Mouse (Mus musculus) kidney, adult 11 months (tissue): ENCODE measurements around the gene Zfp524.
A peak's percentile ranks its signal among the peaks of the same experiment; 100 is the strongest.
"Not testable (repeated sequence)": the region's sequence is repeated elsewhere in the genome, so short reads cannot be mapped to it uniquely, and the experiment has no call there.

Experiments
- DNase-seq: peaks from one replicate; pipeline ENCODE4 v3.0.0; 2022

Gene Zfp524

DNA sequence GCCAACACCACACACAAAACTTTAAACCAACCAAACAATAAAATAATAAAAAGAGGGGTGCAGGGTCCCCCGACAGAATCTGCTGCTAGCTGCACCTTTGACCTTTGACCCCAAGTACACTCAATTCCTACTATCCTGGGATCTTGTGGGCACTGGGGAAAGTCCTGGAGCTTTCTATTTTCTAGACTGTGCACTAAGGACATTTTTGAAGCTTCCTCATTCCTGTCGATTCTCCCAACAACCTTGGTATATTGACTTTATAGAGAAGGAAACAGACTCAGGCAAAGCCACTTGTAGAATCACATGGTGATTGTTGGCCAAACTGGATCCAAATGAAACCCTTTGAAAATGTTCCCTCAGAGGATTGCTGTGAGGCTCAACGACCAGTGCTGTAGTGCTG lies 1.8 kb downstream of the Zfp524 start:
- no peak for DNase-seq

DNA sequence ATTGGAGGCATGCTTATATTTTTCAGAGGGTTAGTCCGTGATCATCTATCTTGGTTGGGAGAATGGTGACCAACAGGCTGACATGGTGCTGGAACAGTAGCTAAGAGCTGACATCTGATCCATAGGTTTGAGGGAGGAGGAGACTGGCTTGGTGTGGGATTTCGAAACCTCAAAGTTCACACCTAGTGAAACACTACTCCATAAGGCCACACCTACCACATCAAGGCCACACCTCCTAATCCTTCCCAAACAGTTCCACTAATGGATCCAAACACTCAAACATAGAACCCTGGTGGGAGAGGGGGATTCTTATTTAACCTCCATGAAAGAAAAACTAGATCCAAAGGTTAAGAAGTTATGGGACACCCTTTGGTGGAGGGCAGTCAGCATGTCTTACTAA lies 2.7 kb downstream of the Zfp524 start:
- DNase-seq = no peak

DNA sequence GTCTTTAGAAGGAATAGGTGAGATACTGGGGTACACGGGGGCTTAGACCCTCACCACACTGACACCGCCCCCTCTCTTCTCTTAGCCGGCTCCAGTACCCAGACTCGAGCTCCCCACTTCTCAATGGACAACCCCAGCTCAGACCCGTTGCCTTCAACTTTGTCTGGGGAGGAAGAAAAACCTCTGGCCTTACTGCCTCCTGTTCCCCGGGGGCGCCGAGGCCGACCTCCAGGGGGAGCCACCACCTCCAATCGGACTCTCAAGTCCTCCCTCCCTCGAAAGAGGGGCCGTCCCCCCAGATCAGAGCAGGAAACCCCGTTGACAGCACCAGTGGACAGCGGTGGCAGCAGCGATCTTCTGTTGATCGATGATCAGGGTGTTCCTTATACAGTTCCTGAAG lies 3.1 kb downstream of the Zfp524 start:
- no peak for DNase-seq

DNA sequence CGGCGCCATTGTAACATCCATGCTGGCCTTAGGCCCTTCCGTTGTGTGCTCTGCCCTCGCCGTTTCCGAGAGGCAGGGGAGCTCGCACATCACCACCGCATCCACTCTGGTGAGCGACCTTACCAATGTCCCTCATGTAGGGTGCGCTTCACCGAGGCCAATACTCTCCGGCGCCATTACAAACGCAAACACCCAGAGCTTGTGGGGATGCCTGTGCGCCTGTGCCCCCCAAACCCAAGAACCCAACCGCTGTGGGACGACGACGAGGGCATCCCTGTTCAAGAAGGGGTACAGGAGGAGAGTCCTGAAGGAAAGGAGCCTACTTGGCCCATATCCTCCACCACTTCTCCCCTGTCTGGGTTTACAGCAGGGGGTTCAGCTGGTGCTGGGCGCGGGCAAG lies 3.7 kb downstream of the Zfp524 start:
- DNase-seq = no peak

DNA sequence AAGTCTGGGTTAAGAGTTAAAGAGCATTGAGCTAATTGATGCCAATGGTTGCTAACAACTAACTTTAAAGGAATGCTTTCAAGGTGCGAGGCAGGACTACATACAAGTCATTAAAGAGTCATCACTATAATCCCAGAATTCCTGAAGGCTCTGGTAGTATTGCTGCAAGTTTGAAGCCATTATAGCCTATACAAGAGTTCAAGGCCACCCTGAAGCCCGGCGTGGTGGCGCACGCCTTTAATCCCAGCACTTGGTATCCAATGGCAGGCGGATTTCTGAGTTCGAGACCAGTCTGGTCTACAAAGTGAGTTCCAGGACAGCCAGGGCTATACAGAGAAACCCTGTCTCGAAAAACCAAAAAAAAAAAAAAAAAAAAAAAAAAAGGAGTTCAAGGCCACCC lies 5.4 kb downstream of the Zfp524 start:
- not testable (repeated sequence) for DNase-seq

DNA sequence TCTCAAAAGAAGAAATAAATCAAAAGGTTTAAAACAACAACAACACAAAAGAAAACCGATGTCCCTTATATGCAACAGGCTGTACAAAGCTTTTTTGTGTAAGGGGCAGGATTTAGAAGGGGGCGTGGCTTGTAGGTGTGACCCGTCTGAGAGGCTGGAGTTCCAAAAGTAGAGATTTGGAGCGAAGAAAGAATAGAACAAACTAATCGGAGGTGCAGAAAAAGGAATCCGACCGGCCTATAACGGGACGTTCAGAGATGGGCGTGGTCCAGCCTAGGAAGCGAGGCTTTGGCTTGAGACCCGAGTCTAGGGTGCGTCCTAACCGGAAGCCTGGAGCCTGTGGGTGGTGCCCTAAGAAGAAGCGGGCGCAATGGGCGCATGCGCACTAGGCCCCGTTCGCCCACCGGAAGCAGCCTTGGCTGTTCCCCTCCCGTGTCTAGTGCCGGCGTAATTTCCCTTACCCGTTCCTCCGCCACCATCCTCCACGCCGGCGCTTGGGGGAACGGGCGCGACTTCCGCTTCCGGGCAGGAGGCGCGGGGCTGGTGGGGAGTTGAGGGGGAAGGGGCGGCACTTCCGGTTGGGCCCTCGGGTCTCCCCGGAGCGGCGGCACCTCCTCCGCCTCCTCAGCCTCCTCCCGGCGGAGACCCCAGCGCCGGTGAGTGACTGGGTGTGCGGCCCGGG lies 5.9 kb downstream of the Zfp524 start, which contains the start of the genes Zfp865 and Ccdc106:
Zfp865 (plus strand) TSS at position 377 of the 682 bp plus-strand sequence.
Ccdc106 (plus strand) TSS at position 554 of the 682 bp plus-strand sequence.
- DNase-seq = peak; percentile 99

DNA sequence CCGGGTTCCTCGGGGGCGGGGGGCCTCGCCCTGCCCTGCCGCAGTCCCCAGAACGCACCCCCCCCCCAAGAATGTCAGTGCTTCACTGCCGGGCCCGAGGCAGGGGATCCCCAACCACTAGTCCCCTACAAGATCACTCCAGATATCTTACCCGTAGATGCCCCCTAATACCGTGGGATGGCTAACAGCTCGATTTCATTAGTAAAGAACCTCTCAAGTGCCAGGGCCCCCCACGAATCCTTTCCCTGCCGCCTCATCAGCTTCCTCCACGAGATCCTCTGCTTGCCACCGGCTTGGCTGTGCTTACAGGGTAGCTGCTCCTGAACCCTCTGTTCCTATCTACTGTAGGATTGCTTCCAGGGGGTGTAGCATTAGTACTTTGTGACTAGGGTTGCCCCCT lies 6.5 kb downstream of the Zfp524 start:
- no peak for DNase-seq

DNA sequence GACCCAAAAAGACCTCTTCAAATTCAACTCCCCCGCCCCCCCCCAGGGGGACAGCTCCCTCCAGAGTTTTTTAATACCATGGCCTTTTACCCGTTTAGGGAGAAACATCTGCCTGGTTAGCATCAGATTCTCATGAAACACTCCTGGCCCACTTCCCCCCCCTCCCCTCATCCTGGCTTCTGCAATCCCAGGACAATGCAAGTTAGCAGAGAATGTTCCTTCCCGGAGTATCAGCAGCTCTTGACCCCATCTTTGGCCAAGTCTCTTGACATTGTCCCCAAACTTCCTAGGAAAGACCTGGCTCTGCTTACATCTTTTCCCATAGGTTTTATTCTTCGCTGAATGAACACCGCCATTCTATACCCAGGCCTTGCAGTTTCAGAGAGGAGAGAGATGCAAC lies 7.0 kb downstream of the Zfp524 start:
- DNase-seq = no peak

DNA sequence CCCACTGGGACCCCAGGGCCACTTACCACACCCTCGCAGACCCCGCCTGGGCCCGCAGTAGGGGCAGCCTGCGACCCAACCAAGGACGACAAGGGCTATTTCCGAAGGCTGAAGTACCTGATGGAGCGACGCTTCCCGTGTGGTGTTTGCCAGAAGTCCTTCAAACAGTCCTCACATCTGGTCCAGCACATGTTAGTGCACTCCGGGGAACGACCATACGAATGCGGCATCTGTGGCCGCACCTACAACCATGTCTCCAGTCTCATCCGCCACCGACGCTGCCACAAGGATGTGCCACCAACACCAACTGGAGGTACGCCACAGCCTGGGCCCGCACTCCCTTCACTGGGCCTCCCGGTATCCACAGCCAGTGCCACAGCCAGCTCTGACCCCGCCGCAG lies 15.3 kb downstream of the Zfp524 start:
- DNase-seq = no peak

DNA sequence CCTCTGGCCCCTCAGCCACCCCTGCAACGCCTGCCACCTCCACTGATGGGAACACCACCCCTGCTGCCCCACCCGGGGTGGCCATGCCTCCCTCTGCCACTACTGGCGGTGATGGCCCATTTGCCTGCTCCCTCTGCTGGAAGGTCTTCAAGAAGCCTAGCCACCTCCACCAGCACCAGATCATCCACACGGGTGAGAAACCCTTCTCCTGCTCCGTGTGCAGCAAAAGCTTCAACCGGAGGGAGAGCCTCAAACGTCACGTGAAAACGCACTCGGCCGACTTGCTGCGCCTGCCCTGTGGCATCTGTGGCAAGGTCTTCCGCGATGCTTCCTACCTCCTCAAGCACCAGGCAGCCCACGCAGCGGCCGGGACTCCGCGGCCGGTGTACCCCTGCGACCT lies 15.7 kb downstream of the Zfp524 start:
- DNase-seq = no peak

DNA sequence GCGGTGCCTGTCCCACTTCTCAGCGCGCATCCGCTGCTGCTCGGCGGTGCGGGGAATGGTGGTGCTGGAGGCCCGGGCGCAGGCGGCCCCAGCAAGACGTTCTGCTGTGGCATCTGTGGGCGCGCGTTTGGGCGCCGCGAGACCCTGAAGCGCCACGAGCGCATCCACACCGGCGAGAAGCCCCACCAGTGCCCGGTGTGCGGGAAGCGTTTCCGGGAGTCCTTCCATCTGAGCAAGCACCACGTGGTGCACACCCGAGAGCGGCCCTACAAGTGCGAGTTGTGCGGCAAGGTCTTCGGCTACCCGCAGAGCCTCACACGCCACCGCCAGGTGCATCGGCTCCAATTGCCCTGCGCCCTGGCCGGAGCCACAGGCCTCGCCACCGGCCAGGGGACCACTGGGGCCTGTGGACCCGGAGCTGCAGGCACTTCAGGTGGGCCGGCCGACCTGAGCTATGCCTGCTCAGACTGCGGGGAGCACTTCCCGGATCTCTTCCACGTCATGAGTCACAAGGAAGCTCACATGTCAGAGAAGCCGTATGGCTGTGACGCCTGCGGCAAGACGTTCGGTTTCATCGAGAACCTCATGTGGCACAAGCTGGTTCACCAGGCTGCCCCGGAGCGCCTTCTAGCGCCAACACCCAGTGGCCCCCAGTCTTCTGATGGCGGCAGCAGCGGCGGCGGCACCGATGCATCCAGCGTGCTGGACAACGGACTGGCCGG lies 16.5 kb downstream of the Zfp524 start:
- DNase-seq = no peak

DNA sequence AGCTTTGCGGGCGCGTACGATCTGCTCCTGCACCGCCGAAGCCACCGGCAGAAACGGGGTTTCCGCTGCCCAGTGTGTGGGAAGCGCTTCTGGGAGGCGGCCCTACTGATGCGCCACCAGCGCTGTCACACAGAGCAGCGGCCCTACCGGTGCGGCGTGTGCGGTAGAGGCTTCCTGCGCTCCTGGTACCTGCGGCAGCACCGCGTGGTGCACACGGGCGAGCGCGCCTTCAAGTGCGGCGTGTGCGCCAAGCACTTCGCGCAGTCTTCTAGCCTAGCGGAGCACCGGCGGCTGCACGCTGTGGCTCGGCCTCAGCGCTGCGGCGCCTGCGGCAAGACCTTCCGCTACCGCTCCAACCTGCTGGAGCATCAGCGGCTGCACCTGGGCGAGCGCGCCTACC lies 17.3 kb downstream of the Zfp524 start:
- no peak for DNase-seq

DNA sequence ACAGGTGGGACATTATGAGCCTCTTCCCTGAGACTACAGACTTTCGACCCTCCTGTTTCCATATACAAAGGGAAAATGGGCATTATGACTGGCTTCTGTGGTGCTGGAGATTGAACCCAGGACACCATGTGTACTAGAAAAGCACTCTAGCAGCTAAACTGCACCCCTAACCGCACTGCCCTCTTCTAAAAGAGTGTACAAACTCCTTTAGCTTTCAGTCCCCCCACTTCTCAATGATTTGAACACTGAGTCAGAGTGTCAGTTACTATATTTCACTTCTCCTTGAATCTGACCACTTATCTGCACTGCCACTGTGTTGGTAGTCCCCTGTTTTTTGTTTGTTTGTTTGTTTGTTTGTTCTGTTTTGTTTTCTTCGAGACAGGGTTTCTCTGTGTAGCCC lies 19.6 kb downstream of the Zfp524 start, which contains the start of gene 4632433K11Rik:
4632433K11Rik (plus strand) TSS at position 301 of the 400 bp plus-strand sequence.
- DNase-seq = no peak

DNA sequence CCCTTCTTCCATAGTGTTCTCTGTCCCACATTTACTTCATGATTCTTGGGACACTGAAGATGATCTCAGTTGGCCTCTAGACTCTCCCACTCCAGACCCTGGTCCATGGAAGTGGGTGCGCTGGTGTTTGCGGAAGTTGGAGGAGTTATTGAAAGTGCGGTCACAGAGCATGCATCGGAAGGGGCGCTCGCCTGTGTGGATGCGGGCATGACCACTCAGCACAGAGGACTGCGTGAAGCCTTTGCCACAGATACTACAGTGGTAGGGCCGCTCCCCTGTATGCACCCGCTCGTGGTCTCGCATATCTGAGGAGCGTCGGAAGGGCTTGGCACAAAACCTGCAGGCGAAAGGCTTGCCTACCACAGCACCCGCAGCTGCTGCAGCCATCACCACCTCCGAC lies 21.4 kb downstream of the Zfp524 start:
- DNase-seq = no peak

DNA sequence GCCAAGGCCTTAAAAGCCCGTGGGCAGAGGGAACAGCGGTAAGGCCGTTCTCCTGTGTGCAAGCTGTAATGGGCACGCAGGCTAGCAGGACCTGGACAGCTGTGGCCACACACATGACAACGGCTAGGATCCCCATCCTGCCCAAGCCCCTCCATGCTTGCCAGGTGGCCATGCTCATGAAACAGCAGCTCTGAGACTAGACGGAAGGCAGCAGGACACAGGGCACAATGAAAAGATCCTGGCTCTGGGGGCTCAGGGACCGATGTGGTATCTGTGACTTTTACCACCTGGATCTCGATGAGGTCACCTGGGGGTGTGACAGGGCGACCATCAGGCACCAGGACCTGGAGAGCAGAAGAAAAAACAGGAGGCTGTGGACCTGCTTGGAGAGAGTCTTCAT lies 21.9 kb downstream of the Zfp524 start:
- no peak for DNase-seq

DNA sequence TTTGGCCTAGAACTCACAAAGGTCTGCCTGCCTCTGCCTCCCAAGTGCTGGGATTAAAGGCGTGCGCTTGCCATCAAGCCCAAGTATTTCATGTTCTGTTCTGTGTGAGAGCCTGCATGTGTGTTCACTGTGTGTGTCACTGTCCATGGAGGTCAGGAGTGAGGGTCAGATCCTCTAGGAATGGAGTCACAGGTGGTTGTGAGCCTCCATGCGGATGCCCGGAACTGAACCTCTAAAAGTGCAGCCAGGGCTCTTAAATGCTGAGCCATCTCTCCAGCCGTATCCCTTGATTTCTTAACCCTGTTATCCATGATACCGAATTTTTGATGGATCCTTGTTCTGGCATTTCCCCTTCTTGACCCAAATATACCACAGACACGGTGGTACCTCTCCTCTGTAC lies 22.8 kb downstream of the Zfp524 start:
- no peak for DNase-seq

DNA sequence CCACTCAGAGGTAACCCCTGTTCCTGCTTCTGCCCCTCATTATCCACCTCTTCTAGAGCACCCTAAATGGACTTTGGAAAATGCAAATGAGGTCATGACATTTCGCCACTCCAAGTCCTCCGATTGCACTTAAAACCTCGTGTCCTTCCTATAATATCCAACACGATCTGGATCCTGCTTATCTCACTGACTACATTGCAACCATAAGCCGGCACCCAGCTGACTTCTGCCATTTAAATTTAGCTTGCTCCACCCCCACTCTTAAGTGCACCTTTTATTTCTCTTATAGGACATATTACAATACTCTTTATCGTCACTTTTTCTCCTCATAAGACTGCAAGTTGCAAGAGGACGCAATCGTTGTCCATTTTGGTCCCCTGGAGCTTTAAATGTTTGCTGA lies 23.3 kb downstream of the Zfp524 start:
- DNase-seq = no peak

DNA sequence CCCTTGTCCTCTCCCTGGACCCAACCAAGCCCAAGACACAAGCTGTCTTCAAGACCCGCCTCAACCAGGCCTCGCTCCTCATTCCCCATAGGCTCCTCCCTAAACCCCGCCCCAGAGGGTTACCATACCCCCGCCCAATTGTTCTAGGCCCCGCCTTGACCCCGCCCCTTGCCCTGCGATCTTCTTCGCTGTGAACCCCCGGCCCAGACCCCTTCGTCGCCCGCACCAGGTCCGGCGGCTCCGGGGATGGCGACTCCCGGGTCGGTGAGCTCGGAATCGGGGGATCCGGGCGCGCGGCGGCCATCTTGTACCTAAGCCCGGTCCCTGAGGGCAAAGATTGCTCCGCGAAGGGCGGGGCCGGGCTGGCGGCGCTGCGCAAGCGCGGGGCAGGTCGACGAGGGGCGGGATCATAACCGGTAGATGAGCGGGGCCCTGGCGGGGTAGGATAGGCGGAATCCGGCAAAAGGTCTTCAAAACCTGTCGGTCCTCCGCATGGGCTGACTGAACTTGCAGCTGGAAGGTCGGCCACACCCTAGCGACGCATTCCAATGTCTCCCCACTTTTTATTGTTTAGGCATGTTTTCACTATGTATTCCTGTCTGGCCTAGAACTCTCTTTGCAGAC lies 24.0 kb downstream of the Zfp524 start, which contains the start of gene Zfp784:
Zfp784 (minus strand) TSS at position 338 of the 624 bp plus-strand sequence.
- peak; percentile 94 for DNase-seq

DNA sequence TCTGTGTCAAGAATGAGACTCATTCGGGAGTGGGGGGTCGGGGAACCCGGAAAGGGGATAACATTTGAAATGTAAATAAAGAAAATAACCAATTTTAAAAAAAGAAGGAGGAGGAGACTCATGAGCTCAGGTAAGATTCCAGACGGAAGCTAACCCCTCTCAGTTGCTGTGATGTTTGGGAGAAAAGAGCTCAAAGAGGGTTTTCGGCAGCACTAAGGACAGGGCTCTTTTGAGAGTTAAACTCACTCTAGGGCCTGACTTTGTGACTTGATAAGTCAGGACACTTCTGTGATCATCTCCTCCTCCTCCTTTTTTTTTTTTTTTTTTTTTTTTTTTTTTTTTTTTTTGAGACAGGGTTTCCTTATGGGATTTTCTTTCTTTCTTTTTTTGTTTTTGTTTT lies 24.7 kb downstream of the Zfp524 start:
- DNase-seq = no peak

DNA sequence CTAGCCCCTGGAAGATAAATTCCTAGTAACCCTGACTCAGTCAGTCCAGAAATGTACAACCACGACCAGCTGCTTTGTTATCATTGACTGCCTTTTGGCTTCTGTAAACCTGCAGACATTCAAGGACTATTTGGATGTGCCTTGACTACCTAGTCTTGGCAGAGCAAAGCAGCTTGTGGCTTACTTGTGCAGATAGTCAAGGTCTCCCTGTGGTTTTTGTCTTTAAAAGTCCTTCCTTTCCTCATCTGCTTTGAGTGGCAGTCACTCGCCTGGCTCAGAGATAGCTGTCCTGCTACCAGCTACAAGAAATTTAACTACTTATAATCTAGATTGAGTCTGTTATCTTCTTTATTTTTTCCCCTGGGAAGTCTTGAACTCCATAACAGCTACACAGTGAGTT lies 30.8 kb downstream of the Zfp524 start:
- DNase-seq = no peak

DNA sequence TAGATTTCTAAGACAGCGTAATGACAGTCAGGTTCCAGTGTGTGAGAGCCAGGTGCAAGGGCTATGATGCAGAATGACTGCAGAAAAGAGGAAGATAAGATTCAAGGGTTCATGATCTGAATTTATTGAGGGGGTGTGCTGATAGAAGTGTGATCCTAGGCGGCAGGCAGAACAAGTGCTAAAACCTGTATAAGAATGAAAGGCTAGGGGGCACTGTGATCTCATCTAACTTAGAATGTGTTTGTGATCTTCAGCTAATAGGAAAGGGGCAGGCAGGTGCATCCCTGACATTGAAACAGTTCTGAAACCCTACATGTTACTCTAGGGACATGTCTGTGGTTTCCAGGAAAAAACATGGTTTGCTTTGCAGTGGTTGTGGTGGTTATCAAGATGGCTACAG lies 31.9 kb downstream of the Zfp524 start:
- no peak for DNase-seq

DNA sequence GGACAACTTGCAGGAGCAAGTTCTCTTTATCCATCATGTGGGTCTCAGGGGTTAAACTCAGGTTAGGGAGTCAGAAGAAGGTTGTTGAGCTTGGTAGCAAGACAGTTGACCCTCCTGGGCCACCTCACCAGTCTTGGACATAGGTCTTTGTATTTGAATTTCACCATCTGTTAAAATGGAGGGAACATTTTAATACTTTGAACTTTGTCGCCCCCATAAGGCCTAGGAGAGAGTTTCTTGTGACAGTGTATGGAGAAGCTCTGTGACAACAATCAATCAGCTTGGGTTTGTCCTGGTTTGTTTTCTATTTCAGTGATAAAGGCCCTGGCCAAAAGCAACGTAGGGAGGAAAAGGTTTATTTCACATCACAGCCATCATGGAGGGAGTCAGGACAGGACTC lies 33.1 kb downstream of the Zfp524 start:
- DNase-seq = no peak

DNA sequence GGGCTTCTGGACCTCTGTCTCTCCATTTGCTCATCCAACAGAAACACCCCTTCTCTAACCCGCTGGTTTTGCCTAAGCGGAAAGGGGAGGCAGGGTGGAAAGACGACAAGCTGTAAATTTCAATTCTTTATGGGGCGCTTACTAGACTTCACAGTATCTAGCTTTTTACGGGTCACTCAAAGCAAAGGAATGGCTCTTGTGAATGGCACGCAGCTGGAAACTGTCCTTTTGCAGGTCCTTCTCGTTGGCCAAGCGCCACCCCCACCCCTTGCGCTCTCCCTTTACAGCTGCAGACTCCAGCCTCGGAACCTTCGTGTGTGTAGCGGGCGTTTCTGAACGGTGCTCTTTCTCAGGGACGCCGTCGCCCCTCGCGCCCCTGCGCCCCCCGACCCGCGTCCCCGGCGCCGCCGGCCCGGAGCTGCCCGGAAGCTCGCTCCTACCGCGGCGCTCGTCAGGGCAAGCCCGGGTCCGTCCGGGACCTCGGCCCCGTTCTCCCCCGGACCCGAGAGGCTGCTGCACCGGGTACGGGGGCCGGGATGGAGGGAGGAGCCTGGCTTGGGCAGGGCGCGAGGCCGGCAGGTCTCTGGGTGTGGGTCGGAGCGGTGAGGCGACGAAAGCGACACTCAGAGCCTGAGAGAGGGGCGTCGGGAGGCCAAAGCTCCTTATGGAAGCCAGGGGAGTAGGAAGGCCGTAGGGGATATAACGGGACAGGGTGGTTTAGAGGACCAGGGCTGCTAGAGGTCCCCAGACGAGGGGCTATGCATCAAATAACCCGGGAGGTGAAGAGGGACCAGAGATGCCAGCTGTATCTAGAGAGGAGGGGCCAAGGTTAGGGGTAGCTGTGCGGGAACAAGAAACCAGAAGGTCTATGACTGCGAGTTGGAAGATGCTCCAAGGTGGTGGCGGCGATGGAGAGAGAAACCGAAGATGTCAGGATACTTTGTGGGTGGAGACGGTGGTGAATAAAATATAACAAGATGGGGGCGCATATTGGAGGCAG lies 37.3 kb downstream of the Zfp524 start, which contains the start of gene Zfp580:
Zfp580 (plus strand) TSS at position 346 of the 1,000 bp plus-strand sequence.
- DNase-seq = peak; percentile 68
